Mouse (Mus musculus): ENCODE measurements at regions not wholly inside any gene's neighbourhood (a gene's known extent, or its start where the extent isn't known, plus 50 kb on each side); places are given as distances from the start of the nearest gene placed in this dataset.

DNA sequence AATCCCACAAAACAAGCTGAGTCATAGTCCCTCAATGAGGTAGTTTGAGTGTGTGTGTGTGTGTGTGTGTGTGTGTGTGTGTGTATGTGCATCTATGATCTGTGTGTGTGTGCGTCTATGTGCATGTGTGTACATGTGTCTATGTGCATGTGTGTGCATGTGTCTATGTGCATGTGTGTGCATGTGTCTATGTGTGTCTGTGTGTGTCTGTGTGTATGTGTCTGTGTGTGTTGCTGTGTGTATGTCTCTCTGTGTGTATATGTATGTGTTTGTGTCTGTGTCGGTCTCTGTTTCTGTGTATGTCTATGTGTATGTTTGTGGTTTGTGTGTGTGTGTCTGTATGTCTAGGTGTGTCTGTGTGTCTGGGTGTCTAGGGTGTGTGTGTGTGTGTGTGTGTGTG is 309.1 kb upstream of the Brinp3 start:
- CTCF ChIA-PET, result no interaction called here

DNA sequence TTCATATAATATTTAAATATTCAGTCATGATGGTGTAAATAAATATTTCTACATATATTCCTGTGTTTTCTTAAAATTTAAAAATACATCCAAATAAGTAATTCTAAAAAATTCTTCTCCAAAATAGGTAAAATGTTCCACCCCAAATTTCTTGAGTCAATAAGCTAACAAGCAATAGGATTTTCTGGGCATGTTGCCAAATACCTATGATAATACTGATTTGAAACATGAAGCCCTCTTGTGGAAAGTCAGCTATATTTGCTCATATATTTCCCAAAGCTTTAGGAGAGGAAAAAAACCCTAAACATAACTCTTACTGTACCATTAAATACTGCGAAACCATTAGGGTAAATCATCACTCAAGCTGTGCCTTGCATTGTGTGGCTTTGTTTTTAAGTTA is 282.9 kb upstream of the Brinp3 start:
- CTCF ChIA-PET, result no interaction called here

DNA sequence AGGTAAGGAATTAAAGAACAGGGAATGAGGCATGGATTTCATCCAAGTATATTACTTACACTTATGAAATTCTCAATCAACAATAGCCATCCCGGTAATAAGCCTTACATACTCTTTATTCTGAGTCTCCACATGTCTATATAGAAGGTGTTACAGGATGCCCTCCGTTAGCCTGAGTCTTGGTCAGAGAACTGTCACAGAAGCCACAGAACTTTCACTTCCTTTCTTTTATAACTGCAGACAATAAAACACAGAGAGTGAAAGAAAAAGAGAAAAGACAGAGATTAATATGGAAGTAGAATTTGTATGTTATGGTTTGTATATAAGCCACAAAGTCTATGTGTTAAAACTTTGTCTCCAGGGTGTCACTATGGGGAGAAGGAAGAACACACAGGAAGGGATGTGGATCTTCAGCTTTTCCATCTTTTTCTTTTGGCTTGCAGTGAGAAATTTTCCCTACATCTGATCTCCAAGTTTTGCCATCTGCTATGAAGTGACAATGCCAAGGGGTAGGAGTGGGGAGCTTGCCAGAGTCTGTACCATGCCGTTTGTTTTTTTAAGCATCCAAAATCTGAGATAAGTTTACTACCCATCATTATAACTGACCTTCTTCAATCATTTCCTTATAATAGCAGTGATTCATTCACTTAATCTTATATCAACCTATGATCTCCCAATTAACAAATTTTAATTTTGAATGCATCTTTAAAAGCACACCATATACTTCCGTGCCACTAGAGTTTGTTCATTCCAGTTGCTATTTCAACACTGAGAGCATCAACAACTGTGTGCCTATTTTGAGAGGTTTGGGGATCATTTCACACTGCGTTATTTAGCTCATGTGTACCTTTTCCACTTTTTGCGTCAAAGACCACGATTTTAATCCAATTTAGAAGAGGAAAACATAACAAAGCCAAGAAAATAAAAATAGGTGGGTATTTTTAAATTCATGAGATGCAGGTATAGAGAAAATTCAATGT is 262.8 kb upstream of the Brinp3 start:
- CTCF ChIA-PET, result no interaction called here

DNA sequence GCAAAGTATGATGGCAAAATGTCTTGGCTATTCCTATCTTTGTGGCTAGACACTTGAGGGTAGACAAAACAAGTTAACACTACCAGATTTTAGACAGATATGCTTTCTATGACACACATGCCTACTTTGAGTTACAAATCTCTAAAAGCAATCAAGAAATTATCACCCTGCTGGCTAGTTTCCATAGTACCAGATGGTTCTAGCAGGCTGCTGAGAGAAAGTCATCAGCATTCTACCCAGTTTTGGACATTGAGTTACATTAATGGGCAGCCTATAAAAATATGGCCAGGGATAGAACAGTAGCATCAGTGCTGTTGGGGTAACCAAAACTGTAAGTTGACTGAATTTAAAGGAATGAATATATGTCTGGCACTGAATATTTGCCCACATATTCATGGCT is 234.2 kb upstream of the Brinp3 start:
- CTCF ChIA-PET, result no interaction called here

DNA sequence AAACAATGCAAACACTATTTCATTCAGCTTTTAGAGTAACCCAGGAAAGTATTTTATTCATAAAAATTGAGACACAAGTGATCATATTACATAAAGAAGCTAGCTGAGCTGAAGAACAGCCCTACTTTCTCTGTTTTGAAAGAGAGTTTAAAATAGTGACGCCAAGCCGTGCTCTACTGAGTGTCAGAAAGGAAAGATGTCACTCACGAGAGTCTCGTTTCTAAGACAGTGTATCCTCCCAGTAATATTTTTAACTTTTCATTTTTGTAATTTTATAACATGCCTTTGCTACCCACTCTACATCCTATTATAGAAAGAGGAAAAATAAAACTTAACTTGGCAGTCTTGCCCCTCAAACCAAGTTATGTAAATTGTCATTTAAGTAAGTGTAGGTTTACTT is 195.5 kb upstream of the Brinp3 start:
- CTCF ChIA-PET, result no interaction called here

DNA sequence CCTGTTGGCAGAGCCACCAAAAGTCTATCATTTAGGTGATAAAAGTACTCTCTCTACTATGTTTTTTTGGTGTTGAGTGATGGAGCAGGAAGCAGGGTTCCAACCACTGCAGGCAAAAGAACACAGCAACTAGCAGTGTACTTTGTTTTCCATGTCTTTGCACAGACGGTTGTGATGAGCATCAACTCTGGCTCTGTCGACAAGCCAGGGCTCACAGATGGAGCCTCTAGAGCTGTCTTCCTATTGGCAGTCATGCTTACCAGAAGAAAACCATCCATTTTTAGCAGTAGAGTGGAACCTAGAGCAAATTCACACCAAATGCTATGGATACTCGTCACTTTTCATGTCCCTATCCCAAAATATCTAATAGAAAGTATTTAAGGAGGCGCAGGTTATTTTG is 182.0 kb upstream of the Brinp3 start:
- CTCF ChIA-PET, result interaction anchor here (0.6 kb wide), 1 partner anchor 941 kb away, joined by 10 read pairs; no protein-coding TSS in a partner anchor

DNA sequence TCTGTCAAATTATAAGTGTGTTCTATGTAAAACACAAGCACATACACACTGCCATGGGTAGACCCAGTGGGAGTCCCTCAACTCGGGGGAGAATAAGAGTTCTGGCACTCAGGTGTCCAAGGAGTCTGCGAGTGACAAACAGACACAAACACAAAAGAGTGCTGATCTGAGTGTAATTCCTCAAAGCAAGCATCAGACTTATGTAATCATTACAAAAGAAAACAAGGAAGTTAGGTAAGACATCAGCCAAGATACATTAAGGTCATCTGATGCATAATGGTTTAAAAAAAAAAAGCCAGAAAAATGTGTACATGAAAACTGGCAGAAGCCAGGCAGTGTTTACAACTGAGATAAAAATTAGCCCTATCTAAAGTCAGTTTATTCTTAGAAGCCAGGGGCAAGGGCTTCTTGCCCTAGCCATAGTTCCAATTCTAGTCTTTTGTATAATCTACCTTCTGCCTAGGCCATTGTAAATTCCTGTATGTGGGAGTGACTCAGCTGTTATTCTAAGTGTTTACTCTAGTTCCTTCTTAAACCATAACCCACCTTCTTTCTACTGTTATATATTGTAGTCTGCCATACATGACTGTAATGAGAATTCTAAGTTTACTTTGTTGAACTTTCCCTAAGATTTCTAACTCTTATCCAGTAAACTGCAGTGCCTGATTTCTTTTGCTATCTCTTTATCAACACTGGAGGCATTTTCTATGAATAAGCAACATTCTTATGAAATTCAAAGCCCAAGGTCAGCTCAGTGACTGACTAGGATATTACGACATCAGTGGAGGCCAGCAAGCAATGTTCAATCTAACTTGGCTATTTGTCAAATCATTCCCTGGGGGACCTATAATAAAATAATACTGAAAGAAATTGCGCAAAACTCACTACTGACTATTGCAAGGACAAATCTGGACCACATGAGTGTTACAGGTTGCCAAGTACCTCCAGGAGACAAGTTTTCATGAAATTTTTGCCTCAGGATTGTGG is 178.1 kb upstream of the Brinp3 start:
- CTCF ChIA-PET, result no interaction called here

DNA sequence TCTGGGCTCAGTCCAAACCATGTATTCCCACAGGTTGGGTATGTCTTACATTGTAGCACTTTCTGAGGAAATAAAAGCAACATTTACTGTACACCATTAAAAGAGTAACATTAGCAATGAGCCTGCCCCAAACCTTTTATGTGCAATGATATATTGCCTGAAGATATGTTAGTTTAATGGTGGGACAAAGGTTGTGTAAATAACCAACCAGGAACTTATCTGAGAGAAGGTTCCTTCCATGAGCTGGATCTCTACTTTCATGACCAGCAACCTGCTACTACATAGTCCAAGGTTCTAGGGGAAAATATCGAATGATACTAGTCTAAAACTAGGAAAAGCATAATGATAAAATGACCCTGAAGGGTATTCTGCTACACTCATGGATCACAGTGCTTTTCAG is 172.5 kb upstream of the Brinp3 start:
- CTCF ChIA-PET, result no interaction called here

DNA sequence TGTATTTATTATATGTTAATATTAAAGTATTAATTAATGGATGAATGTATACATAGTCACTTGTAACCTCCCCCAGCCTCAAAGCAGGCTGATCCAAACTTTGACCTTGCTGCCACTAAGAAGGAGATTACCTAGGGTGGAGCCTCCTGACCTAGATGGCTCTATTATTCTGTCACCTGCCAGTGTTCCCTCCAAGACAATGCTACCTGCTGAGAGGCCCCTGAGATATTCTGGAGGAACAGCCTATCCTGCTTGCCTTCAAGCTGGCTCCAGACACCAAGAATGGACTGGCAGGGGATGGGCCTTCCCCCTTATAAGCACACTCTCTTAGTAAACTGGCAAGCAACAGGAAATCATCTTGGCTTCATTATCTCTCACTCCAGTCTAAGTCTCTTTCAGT is 171.7 kb upstream of the Brinp3 start:
- CTCF ChIA-PET, result no interaction called here

DNA sequence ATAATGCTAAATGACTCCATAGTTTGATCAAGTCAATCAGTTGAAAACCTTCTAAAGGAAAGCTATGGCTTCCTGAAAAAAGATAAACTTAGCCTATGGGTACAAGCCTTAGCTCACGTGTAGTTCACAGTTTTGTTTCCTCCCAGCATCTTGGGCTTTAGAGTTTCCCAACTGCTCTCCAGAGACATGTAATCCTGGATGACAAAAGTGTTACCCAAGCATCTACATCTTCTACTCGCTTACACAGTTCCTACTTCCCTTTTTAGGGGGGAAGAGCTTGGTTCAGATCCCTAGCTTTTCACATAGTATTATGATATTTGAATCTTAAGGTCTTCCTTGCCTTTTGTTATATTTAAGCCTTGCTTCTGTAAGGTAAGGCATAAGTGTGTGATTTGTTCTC is 157.5 kb upstream of the Brinp3 start:
- CTCF ChIA-PET, result no interaction called here

DNA sequence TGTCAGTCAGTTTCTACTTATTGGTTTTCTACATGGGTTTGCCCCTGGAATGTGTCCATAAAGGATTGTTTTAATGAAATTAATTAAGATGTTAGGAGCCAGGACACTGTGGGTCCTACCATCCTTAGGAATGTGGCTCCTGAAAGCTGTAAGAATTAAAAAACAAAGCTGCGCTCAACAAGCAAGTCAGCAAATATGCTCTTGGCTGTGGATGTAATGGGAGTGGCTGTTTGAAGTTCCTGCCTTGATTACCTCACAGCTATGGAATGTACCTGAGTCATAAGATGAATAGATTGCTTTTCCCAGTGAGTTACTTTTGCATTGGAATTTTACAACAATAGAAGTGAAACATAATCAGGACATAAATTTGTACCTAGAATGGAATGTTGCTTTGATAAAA is 137.6 kb upstream of the Brinp3 start:
- CTCF ChIA-PET, result no interaction called here

DNA sequence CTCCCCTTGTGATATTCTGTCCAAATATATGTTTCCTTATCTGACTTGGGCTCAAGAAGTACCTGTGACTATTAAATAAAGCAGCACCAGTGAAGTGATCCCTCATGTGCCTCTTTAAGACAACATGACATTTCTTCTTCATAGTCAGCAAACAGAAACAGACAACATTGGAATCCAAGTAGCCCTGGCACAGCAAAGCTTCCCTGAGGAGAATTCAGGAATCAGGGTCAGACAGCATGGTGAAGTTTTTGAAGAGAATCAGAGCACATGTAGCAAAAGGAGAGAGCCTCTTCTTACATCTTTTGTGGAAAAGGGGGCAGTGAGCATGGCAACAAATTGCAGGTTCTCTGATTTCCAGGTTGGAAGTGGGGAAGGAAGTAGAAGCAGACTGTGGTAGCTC is 136.3 kb upstream of the Brinp3 start:
- CTCF ChIA-PET, result no interaction called here

DNA sequence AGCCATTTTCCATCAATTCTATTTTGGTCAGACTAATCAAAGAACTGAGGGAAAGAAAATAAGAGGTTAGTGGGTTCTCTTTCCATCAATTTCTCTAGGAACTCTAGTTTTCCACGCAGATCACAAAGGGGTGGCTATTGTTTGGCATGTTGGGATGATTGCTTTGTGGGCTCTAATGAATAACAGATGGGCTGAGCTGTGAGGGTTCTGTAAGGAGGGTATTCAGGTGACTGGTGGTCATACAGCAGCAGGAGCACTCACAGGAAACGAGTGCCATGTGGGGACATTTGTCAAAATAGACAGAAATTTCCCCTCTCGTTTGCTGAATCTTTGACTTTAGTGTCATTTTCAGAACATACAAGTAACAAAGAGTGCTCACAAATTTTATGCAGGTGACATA is 134.9 kb upstream of the Brinp3 start:
- CTCF ChIA-PET, result no interaction called here

DNA sequence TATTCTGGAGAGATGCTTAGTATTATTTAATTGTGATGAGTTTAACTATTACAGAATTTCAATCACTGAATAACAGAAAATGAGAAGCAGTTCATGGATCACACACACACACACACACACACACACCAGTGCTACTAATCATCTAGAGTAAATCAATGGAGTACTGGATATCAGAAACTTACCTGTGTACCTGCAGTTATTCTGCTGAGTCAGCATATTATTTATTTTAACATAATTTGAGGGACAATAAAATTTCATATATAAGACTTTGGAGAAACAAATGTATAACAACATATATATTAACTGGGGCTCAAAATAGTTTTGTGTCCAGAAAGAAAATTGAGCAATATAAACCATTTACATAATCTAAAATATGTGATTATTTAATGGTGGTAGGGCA is 134.4 kb upstream of the Brinp3 start:
- CTCF ChIA-PET, result no interaction called here

DNA sequence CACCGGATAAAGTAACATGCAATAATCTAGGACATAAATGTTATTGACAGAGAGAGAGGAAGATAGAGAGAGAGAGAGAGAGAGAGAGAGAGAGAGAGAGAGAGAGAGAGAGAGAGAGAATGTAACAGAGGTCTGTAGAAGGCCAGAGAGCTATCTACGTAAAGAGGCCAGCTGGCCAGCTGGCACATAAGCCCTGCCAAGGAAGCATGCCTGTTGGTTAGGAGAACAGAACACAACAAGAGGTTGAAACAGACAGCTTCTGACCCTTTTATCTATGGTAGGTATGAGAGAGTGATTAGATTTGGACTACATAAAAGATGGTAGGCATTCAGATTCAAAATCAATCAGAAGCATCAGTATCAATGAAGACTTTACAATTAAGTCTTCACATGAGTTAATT is 130.8 kb upstream of the Brinp3 start:
- CTCF ChIA-PET, result no interaction called here
